Mouse (Mus musculus) bone marrow, adult 2 months (tissue): ENCODE results near the gene Spty2d1. TPM values are rescaled to one million over a fixed set of nuclear protein-coding genes. Genes with fewer than 3 reads are reported as not detected.

Source experiments
- H3K27ac ChIP-seq: fragments of 200-500 bp; 2 replicates; pipeline ENCODE4 v1.5.1; 2012; ENCODE audit warnings: low read depth, mild to moderate bottlenecking, control low read depth, inconsistent platforms, low read length; ENCODE audit not compliant: control insufficient read depth, poor library complexity, insufficient read depth
- H3K4me1 ChIP-seq: fragments of 200-500 bp; 2 replicates; pipeline ENCODE4 v1.6.1; 2011; ENCODE audit warnings: low read length; ENCODE audit not compliant: control insufficient read depth, insufficient read depth
- H3K4me3 ChIP-seq: fragments of 200-500 bp; replicated peaks from 2 replicates; pipeline ENCODE3; 2011; ENCODE audit warnings: mild to moderate bottlenecking, low read depth, low read length, control low read depth; ENCODE audit not compliant: control insufficient read depth
- CTCF ChIP-seq: fragments of 200-500 bp; IDR thresholded peaks from 2 replicates; pipeline ENCODE4 v1.5.1; 2011; ENCODE audit warnings: low read length, control low read depth; ENCODE audit not compliant: control insufficient read depth, insufficient read depth
- POLR2A ChIP-seq: fragments of 200-500 bp; IDR thresholded peaks from 2 replicates; pipeline ENCODE4 v1.6.1; 2011; ENCODE audit warnings: low read depth, mild to moderate bottlenecking, control low read depth, low read length, borderline replicate concordance; ENCODE audit not compliant: control insufficient read depth
- WGBS: fragments of 180-500 bp; shearing (Covaris S2); methylation state at CpG from one replicate; pipeline ENCODE4 v1.1.7; 2018; 5-methylcytosine and 5-hydroxymethylcytosine counted together
- polyA plus RNA-seq: library from polyadenylated mRNA; stranded (reverse); fragments of >200 nt; gene quantifications from 2 replicates; pipeline ENCODE4 v1.2.4, GENCODE M21; 2011; ENCODE audit warnings: low replicate concordance; ENCODE audit not compliant: missing spikeins, insufficient read depth, insufficient read length

The Spty2d1 gene
- polyA plus RNA-seq, 1 experiment: 12.9 TPM

DNA sequence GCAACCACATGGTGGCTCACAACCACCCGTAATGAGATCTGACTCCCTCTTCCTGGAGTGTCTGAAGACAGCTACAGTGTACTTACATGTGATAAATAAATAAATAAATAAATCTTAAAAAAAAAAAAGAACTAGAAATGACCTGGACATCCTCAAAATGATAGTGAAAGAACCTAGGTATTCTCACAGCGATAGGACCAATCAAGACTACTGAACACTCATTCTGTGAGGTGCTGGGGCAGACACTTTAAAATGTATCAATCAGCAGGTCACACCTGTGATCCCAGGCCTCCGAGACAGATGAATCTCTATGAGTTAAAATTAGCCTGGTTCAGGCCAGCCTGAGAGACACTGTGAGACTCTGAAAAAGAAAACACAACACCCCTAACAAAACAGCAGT, 8.4 kb upstream of the Spty2d1 start:
- Histone ChIP-seq H3K27ac (no peak overlapping the region), H3K4me3 (no peak overlapping the region), H3K4me1 (peaks cover 7% of the 10 kb centered on the region)
- no peak for TF ChIP-seq CTCF
- TF ChIP-seq POLR2A: no peak
- WGBS: 83% methylated on average over 3 of the region's 3 CpGs

DNA sequence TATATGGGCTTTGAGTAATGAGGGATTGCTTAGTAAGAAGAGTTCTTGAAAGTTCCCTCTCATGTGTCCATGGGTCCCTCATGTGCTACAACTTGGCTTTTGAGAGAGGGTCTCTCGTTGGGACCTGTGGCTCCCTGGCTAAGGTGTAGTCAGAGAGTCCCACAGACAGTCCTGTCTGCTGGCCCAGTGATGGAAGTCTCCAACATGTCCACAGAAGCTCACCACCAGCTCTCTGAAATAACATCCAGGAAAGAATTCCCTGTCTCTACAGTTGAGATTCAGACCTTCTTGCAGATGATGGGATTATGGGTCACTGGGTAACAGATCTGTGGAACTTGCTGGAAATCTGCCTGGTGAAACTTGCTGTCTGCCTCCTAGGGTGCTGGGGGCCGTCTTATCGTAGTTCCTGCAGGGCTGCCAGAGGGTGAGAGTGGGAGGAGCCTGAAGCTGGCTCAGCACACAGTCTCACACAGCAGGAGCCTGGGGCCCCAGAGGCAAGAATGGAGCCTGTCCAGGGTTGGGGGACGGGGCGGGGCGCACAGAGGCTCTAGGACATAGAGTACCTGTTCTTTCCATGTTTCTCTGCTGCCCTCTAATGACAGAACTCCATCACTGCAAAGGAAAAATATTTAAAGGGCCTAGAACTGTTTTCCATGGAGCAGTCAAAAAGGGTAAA, 7.3 kb upstream of the Spty2d1 start:
- Histone ChIP-seq H3K4me1 (peaks cover 7% of the 10 kb centered on the region), H3K4me3 (no peak overlapping the region), H3K27ac (peak overlapping the region; percentile 75)
- TF ChIP-seq POLR2A (peak; percentile 20; the same call in 1 of the 2 replicates), CTCF (peak; percentile 53)
- WGBS: 5% methylated on average over 6 of the region's 6 CpGs

DNA sequence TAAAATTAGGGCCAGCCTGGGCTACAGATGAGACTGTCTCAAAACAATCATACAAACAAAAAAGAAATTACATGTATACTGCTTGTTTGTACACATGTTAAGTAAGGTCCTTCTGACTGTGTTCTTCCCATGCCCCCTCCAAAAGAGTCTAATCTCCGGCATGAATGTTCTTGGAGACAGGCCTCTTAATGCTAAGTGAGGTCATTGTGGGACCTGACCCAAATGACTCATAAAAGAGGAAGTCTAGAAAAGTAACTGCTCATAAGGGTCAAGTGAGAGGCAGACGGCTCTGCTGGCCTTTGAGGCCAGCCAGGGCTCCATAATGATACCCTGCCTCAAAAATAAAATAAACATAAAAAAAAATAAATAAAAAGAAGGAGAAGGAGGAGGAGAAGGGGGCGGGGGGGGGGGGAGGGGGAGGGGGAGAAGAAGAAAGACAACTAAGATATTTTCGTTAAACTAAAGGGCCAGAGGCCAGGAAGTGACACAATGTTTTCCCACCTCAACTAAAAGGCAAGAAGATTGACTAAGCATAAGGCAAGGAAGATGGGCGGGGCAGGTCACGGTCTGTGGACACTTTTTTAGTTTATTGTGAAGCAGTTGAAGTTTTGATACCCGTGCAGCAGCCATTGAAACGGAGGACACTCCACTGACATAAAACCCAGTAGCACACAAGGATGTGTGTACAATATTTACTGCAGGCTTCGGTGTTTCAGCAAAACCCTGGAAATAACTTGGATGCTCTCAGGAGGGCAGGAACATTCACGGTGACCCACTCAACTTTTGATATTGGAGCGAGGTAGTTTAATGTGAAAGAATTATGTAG, 6.6 kb upstream of the Spty2d1 start:
- Histone ChIP-seq H3K4me1 (peaks cover 7% of the 10 kb centered on the region), H3K27ac (peak overlapping the region; percentile 75; the same call in 1 of the 2 replicates), H3K4me3 (no peak overlapping the region)
- no peak for TF ChIP-seq POLR2A
- no peak for TF ChIP-seq CTCF
- 25% methylated on average over 10 of the region's 11 CpGs for whole genome bisulfite sequencing

DNA sequence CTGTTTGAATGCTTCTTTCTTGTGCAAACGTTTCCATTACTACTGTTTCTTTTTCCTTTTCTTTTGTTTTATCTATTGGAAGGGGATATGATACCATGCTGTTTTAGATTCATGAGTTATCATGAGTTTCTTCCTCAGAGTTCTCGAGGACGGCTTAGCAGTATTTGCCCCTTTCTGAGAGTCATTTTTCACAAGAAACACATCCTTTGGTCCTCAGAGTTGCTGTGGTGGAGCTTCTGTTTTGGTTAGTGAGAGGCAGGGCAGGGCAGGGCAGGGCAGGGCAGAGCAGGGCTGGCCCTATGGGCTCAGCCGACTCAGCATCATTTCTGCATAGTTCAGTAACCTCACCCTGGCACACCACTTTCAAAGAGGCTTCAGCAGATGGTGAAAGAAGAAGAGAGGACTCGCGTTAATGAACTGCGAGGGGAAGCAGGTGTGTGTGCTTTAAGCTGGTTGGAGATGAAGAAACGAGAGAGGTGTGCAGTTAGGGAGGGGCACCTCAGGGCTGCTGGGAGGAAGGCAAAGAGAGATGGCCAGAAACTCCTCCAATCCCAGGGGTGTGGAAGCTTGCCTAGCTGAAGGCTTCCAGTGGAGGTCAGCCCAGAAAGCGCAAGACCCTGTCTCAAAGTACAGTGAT, 5.0 kb upstream of the Spty2d1 start:
- H3K27ac ChIP-seq: peak overlapping the region; percentile 25

DNA sequence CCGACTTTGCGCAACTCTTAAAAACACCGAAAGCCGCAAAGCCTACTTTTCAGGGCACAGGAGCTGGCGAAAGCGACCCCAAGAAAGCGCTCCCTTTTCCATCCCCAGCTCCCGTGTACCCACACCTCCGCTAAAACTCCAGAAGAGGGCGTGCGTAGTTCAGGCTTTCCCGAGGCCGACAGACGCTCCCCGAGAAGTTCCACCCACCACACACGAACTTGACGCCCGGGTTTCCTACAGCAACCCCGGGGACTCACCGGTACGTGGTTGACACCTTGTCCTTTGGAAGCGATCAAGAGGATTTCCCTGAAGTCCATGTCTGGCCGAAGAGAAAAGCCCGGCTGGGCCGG, 418 bp downstream of the Spty2d1 start:
- peak overlapping the region; percentile 91 for H3K4me3 ChIP-seq
- peaks cover 3% of the 10 kb centered on the region; the same call in 1 of the 2 replicates for H3K4me1 ChIP-seq
- WGBS: under 1% methylated on average over 25 of the region's 25 CpGs
- H3K27ac ChIP-seq: peak overlapping the region; percentile 88
- TF ChIP-seq POLR2A (no peak), CTCF (peak; percentile 62)

More for the DNA sequence above, 5.0 kb upstream of the Spty2d1 start:
- Histone ChIP-seq H3K4me1 (peaks cover 11% of the 10 kb centered on the region), H3K4me3 (no peak overlapping the region)
- 18% methylated on average over 9 of the region's 9 CpGs for WGBS
- TF ChIP-seq POLR2A (no peak), CTCF (no peak)

DNA sequence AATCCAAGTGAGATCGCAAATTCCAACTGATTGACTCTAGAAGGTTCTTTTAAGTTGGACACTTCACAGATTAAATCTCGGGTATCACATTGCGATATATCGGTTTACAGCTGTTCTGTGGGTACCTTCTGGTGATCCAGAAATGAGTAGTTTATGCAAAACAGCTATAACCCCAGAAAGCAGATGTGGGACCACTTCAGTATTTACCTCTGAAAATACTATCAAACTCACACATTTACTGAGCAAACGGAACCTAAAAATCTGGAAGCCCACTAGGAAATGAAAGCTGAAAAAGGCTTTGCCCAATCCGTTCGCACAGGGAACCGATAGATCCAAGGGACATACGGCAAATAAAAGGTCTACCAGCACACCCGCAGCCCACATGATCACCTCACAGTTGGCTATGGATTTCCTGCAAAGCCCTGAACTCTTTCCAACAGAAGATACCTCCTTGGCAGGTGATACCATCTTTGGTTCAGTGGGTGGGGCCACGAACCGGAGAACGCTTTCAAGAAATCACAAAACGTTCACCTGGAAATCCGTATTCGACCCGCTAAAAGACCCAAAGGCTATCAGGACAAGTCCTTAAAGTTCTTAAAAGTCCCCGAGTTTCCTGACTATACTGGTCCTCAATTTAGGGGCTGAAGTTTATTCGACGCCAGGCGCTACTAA, 966 bp downstream of the Spty2d1 start:
- WGBS: 5% methylated on average over 21 of the region's 21 CpGs
- Histone ChIP-seq H3K4me3 (peak overlapping the region; percentile 91), H3K4me1 (peaks cover 3% of the 10 kb centered on the region; the same call in 1 of the 2 replicates), H3K27ac (peak overlapping the region; percentile 88)
- TF ChIP-seq CTCF: no peak
- TF ChIP-seq POLR2A: no peak

DNA sequence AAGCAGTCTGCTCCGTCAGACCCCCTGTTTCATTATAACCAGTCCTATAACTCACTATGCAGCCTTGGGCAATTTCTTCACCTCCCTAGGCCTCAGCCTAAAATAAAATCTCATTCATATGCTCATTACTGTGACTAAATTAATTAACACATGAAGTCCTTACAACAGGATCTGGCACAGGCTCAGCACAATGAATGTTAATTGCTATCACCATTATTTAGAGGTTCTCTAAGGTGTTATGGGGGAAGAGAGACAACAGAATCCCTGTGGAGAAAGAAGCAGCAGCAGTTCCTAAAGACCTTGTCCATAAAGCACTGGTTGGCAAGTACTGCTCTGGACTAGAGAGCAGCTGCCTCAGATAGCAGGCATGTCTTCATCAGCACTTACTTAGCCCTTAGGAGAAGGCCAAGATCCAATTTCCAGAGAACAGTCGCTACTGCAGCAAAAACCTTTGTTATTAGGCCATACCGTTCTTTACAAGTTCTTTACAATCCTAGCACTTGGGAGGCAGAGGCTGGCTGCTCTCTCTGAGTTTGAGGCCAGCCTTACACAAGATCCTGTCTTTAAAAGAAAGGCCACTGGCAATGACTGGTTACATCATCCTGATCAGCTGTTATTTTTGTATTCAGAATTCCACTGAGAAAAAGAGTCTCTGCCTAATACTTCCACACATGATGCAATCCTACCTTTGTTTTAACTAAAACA, 4.6 kb downstream of the Spty2d1 start:
- Histone ChIP-seq H3K27ac (no peak overlapping the region), H3K4me3 (no peak overlapping the region), H3K4me1 (no peaks in the 10 kb centered on the region; the same call in 1 of the 2 replicates)
- no peak for TF ChIP-seq CTCF
- TF ChIP-seq POLR2A: no peak
- WGBS: 69% methylated on average over 3 of the region's 3 CpGs
